Mouse (Mus musculus) cerebellum, adult 2 months (tissue): ENCODE measurements around the gene Nacc1. TPM values are rescaled to one million over a fixed set of nuclear protein-coding genes. Genes with fewer than 3 reads are reported as not detected.

ENCODE experiments used
- DNase-seq, 2 experiments: peaks; one replicate each; pipeline ENCODE4 v3.0.0; 2021
- H3K27ac ChIP-seq: fragments of 200-500 bp; 2 replicates; pipeline ENCODE4 v1.5.1; 2012; ENCODE audit warnings: low read length, control low read depth, inconsistent platforms; ENCODE audit not compliant: insufficient read depth
- H3K27me3 ChIP-seq: fragments of 200-500 bp; 2 replicates; pipeline ENCODE4 v1.6.1; 2012; ENCODE audit warnings: inconsistent platforms, mild to moderate bottlenecking, low read length, moderate library complexity; ENCODE audit not compliant: control insufficient read depth, insufficient read depth
- H3K4me1 ChIP-seq: fragments of 200-500 bp; 2 replicates; pipeline ENCODE4 v1.6.1; 2011; ENCODE audit warnings: low read length; ENCODE audit not compliant: control insufficient read depth, insufficient read depth
- H3K4me3 ChIP-seq: fragments of 200-500 bp; replicated peaks from 2 replicates; pipeline ENCODE3; 2011; ENCODE audit warnings: mild to moderate bottlenecking, low read depth, low read length, control low read depth; ENCODE audit not compliant: insufficient read depth
- CTCF ChIP-seq: fragments of 200-500 bp; IDR thresholded peaks from 2 replicates; pipeline ENCODE4 v1.5.1; 2011; ENCODE audit warnings: low read depth, mild to moderate bottlenecking, control low read depth, low read length, moderate library complexity, borderline replicate concordance; ENCODE audit not compliant: insufficient read depth
- POLR2A ChIP-seq: fragments of 200-500 bp; IDR thresholded peaks from 2 replicates; pipeline ENCODE4 v1.6.1; 2011; ENCODE audit warnings: low read length, control low read depth, borderline replicate concordance; ENCODE audit not compliant: insufficient read depth
- whole genome bisulfite sequencing: fragments of 180-500 bp; shearing (Covaris S2); methylation state at CpG from one replicate; pipeline ENCODE4 v1.1.7; 2018; 5-methylcytosine and 5-hydroxymethylcytosine counted together
- polyA plus RNA-seq: library from polyadenylated mRNA; depleted of rRNA; stranded (reverse); fragments of >200 nt; gene quantifications from 2 replicates; pipeline ENCODE4 v1.2.3, GENCODE M21; 2012

Nacc1 gene
- polyA plus RNA-seq, 1 experiment = 91.0 TPM

- H3K4me1 ChIP-seq = peaks cover 76% of the 10 kb centered on the region
- H3K27ac ChIP-seq = peak overlapping the region; percentile 89
- 21% methylated on average over 9 of the region's 9 CpGs for WGBS
- DNase-seq = peak; percentile 49 to 55
- H3K4me3 ChIP-seq = no peak overlapping the region
- no peak for TF ChIP-seq CTCF
- no peak for TF ChIP-seq POLR2A
- no peaks in the 10 kb centered on the region for H3K27me3 ChIP-seq
Measured at GRCm38 (mm10) chr8:84730541-84731370, 43.1 kb upstream of the Nacc1 start.

- Histone ChIP-seq H3K4me3 (peak overlapping the region; percentile 15), H3K27me3 (no peaks in the 10 kb centered on the region), H3K27ac (peak overlapping the region; percentile 89), H3K4me1 (peaks cover 76% of the 10 kb centered on the region)
- 9% methylated on average over 16 of the region's 16 CpGs for WGBS
- TF ChIP-seq CTCF (no peak), POLR2A (no peak)
- DNase-seq = peak; percentile 77 to 79
Measured at GRCm38 (mm10) chr8:84729921-84730362, 42.3 kb upstream of the Nacc1 start.

- 17% methylated on average over 3 of the region's 3 CpGs for WGBS
- H3K4me3 ChIP-seq = no peak overlapping the region
- TF ChIP-seq POLR2A = no peak
- TF ChIP-seq CTCF = no peak
- no peaks in the 10 kb centered on the region for H3K27me3 ChIP-seq
- no peak for DNase-seq
- H3K27ac ChIP-seq = peak overlapping the region; percentile 45; the same call in 1 of the 2 replicates
- peaks cover 72% of the 10 kb centered on the region for H3K4me1 ChIP-seq
Measured at GRCm38 (mm10) chr8:84728474-84728873, 40.8 kb upstream of the Nacc1 start.

GRCm38 (mm10) chr8:84725941-84726259 is 38.2 kb upstream of the Nacc1 start:
- no peak overlapping the region for H3K4me3 ChIP-seq
- H3K27me3 ChIP-seq = no peaks in the 10 kb centered on the region
- TF ChIP-seq CTCF = peak; percentile 47; the same call in 1 of the 2 replicates
- TF ChIP-seq POLR2A = no peak
- peak overlapping the region; percentile 79 for H3K27ac ChIP-seq
- WGBS = 5% methylated on average over 3 of the region's 3 CpGs
- DNase-seq = peak; percentile 62
- peaks cover 66% of the 10 kb centered on the region for H3K4me1 ChIP-seq

GRCm38 (mm10) chr8:84725246-84725940 is 37.7 kb upstream of the Nacc1 start:
- H3K27ac ChIP-seq = peak overlapping the region; percentile 79
- no peak overlapping the region for H3K4me3 ChIP-seq
- WGBS = 31% methylated on average over 10 of the region's 10 CpGs
- DNase-seq = no peak
- TF ChIP-seq CTCF = no peak
- no peak for TF ChIP-seq POLR2A
- peaks cover 64% of the 10 kb centered on the region for H3K4me1 ChIP-seq
- H3K27me3 ChIP-seq = no peaks in the 10 kb centered on the region

DNA sequence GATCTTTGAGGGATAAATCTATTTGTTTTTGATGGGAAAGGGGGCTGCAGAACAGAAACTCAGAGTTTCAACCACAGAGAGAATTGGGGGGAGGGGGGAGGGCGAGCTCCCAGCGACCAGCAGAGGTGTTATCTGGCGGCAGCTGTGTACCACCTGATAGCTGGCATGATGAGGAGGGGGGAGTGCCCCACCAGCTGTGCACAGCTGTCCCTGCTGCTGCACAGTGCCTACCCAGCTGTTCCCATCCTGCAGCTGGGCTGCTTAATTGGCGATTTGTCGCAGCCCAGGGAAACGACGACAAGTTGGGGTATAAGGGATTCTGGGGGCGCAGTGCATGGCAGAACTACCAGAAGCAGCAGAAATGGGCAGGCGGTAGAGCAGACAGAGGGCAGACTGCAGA is 37.0 kb upstream of the Nacc1 start:
- DNase-seq = no peak
- 50% methylated on average over 9 of the region's 9 CpGs for WGBS
- Histone ChIP-seq H3K4me1 (peaks cover 65% of the 10 kb centered on the region), H3K27ac (no peak overlapping the region), H3K27me3 (no peaks in the 10 kb centered on the region), H3K4me3 (no peak overlapping the region)
- TF ChIP-seq POLR2A (no peak), CTCF (no peak)

DNA sequence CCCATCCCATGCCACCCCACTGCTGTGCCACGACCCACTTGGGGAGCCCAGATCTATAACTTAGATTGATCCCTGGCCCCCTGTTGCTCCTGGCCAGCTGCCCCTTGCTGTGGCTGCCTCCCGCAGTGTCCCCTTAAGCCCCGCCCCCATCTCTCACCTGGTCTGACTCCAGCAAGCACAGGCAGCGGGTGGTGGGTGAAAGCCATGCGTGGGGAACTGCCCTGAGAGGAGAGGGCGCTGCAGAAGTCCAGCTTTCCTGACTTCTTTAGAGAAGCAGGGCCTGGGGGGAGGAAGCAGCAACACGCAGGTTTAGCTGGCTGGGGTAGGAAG is 35.9 kb upstream of the Nacc1 start:
- peak overlapping the region; percentile 88 for H3K27ac ChIP-seq
- DNase-seq = peak in 1 of 2 experiments; percentile 60
- no peak for TF ChIP-seq POLR2A
- TF ChIP-seq CTCF = no peak
- no peak overlapping the region for H3K4me3 ChIP-seq
- WGBS = 17% methylated on average over 7 of the region's 7 CpGs
- H3K27me3 ChIP-seq = no peaks in the 10 kb centered on the region
- H3K4me1 ChIP-seq = peaks cover 67% of the 10 kb centered on the region
